Mouse (Mus musculus) skeletal muscle tissue, adult 2 months (tissue): ENCODE data around the gene Fam227b.

Experiments used
- DNase-seq: peaks from one replicate; pipeline ENCODE4 v3.0.0-alpha.2; 2012; ENCODE audit warnings: low read depth, low spot score

Fam227b gene

GRCm38 (mm10) chr2:126151855-126152571 is at the start of gene Fam227b, which contains the start of gene Dtwd1:
Fam227b (minus strand) TSS chr2:126152004.
Dtwd1 (plus strand) TSS chr2:126152141.
- DNase-seq = peak; percentile 99

- DNase-seq = no peak
Observed at GRCm38 (mm10) chr2:126198971-126199370, 47.2 kb upstream of the Fam227b start.

- no peak for DNase-seq
Observed at GRCm38 (mm10) chr2:126195631-126196356, 44.0 kb upstream of the Fam227b start.

GRCm38 (mm10) chr2:126192129-126192528 is 40.3 kb upstream of the Fam227b start:
- DNase-seq = no peak

- DNase-seq = no peak
Observed at GRCm38 (mm10) chr2:126191306-126191705, 39.5 kb upstream of the Fam227b start.

GRCm38 (mm10) chr2:126171427-126171826 is 19.6 kb upstream of the Fam227b start:
- no peak for DNase-seq

GRCm38 (mm10) chr2:126166848-126167617 is 15.2 kb upstream of the Fam227b start:
- DNase-seq = no peak

- DNase-seq = no peak
Observed at GRCm38 (mm10) chr2:126166335-126166734, 14.5 kb upstream of the Fam227b start.

GRCm38 (mm10) chr2:126165277-126166018 is 13.6 kb upstream of the Fam227b start:
- DNase-seq = no peak

GRCm38 (mm10) chr2:126147723-126148122 is 4.1 kb downstream of the Fam227b start:
- DNase-seq = peak; percentile 27

GRCm38 (mm10) chr2:126094616-126095015 is 57.2 kb downstream of the Fam227b start:
- no peak for DNase-seq

- no peak for DNase-seq
Observed at GRCm38 (mm10) chr2:126090432-126090831, 61.4 kb downstream of the Fam227b start.

- no peak for DNase-seq
Observed at GRCm38 (mm10) chr2:126086187-126086586, 65.6 kb downstream of the Fam227b start.

GRCm38 (mm10) chr2:126084326-126084725 is 67.5 kb downstream of the Fam227b start:
- DNase-seq = peak; percentile 66

GRCm38 (mm10) chr2:126079086-126079485 is 72.7 kb downstream of the Fam227b start:
- no peak for DNase-seq

- no peak for DNase-seq
Observed at GRCm38 (mm10) chr2:126076506-126076905, 75.3 kb downstream of the Fam227b start.

- no peak for DNase-seq
Observed at GRCm38 (mm10) chr2:126073744-126074143, 78.1 kb downstream of the Fam227b start.

GRCm38 (mm10) chr2:126069740-126070139 is 82.1 kb downstream of the Fam227b start:
- DNase-seq = no peak

GRCm38 (mm10) chr2:126065303-126065856 is 86.4 kb downstream of the Fam227b start:
- no peak for DNase-seq

GRCm38 (mm10) chr2:126064814-126065213 is 87.0 kb downstream of the Fam227b start:
- no peak for DNase-seq

- DNase-seq = no peak
Observed at GRCm38 (mm10) chr2:126062876-126063275, 88.9 kb downstream of the Fam227b start.
